Mouse (Mus musculus): Measurements from ENCODE around the gene Kcnmb2.

GRCm38 (mm10) chr3:32053610-32054241 lies 151.4 kb downstream of the Kcnmb2 start:
- TF ChIP-seq POLR2A (IDR thresholded peaks at IDR 0.05; ENCODE audit: low read depth, low read length), result no peak
- TF ChIP-seq CTCF (IDR thresholded peaks at IDR 0.05; ENCODE audit: extremely low read depth, insufficient read depth, insufficient read length, insufficient replicate concordance), result no peak

All from spleen, adult 2 months (tissue).